Mouse (Mus musculus) intestine, embryonic 14.5 days (tissue): Measurements from ENCODE around the gene Vmn1r214. TPM values are rescaled to one million over a fixed set of nuclear protein-coding genes. Genes with fewer than 3 reads are reported as not detected.

Experiments used
- ATAC-seq: fragments of 200-750 bp; cut with Nextera tagmentation; replicated peaks from 2 replicates; pipeline ENCODE4 v1.8.0; 2017; ENCODE audit warnings: low read depth, moderate number of reproducible peaks, moderate TSS enrichment, moderate library complexity; ENCODE audit not compliant: low FRiP score, low TSS enrichment
- DNase-seq: peaks from one replicate; pipeline ENCODE4 v3.0.0-alpha.2; 2018; ENCODE audit warnings: low spot score
- H3K27ac ChIP-seq: fragments of 300-500 bp; sonication (generic); 2 replicates; pipeline ENCODE4 v1.5.1; 2014; ENCODE audit warnings: low read depth, mild to moderate bottlenecking, control low read depth
- H3K27me3 ChIP-seq: fragments of 300-500 bp; sonication (generic); replicated peaks from 2 replicates; pipeline ENCODE4 v1.6.1; 2014; ENCODE audit warnings: low read length, control low read depth; ENCODE audit not compliant: control insufficient read depth, insufficient read depth
- H3K36me3 ChIP-seq: fragments of 300-500 bp; sonication (generic); 2 replicates; pipeline ENCODE4 v1.6.1; 2014; ENCODE audit warnings: low read length, control low read depth; ENCODE audit not compliant: control insufficient read depth, insufficient read depth
- H3K4me1 ChIP-seq: fragments of 300-500 bp; sonication (generic); replicated peaks from 2 replicates; pipeline ENCODE4 v1.6.1; 2014; ENCODE audit warnings: low read length, control low read depth, mixed read lengths; ENCODE audit not compliant: control insufficient read depth, insufficient read depth
- H3K4me2 ChIP-seq: fragments of 300-500 bp; sonication (generic); 2 replicates; pipeline ENCODE4 v1.6.1; 2014; ENCODE audit warnings: low read length
- H3K4me3 ChIP-seq: fragments of 300-500 bp; sonication (generic); 2 replicates; pipeline ENCODE4 v1.5.1; 2014; ENCODE audit warnings: low read depth, low read length, control low read depth, mixed read lengths
- H3K9ac ChIP-seq: fragments of 300-500 bp; sonication (generic); 2 replicates; pipeline ENCODE4 v1.6.1; 2014; ENCODE audit warnings: mild to moderate bottlenecking, low read length
- H3K9me3 ChIP-seq: fragments of 300-500 bp; sonication (generic); 2 replicates; pipeline ENCODE4 v1.6.1; 2016; ENCODE audit warnings: low read length, control low read depth; ENCODE audit not compliant: control insufficient read depth
- WGBS: fragments of 180-500 bp; shearing (Covaris S2); extraction: QIAGEN DNeasy Blood & Tissue Kit; methylation state at CpG from one replicate; pipeline ENCODE4 v1.1.7; 2014; 5-methylcytosine and 5-hydroxymethylcytosine counted together
- polyA plus RNA-seq: library from polyadenylated mRNA; unstranded; fragments of >200 nt; fragmentation: Nextera tagmentation; extraction: Ambion mirVana; gene quantifications from 2 replicates; pipeline ENCODE4 v1.2.1, GENCODE M21; 2014

The Vmn1r214 gene
- polyA plus RNA-seq, 1 experiment from 2014 or later, result not detected

DNA sequence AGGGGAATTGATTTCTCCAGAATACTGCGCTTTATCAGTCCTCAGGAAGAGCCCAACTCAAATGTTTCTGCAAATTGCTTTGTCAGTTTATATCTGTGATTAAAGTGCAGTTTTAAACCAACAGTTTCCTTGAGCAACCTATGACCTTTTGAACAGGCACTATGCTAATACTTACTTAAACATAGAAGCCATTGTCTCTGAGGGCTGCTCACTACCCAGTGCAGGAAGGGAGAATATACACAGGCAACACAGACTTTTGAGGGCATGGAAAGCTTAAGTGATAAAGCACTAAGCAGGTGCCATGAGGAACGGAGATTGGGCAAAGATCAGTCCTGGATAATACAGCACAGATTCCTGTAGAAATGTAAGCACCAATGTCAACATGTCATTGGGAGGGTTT, 39.1 kb downstream of the Vmn1r214 start:
- no peak for ATAC-seq
- no peaks in the 10 kb centered on the region for H3K36me3 ChIP-seq
- 70% methylated on average over 2 of the region's 2 CpGs for WGBS

More for the DNA sequence above, 39.1 kb downstream of the Vmn1r214 start:
- no peaks in the 10 kb centered on the region for H3K4me1 ChIP-seq
- no peak overlapping the region for H3K27ac ChIP-seq
- H3K4me2 ChIP-seq, result no peak overlapping the region
- DNase-seq, result no peak
- no peak overlapping the region for H3K4me3 ChIP-seq
- H3K9ac ChIP-seq, result no peak overlapping the region
- no peaks in the 10 kb centered on the region for H3K9me3 ChIP-seq
- no peaks in the 10 kb centered on the region for H3K27me3 ChIP-seq

Other genes starting within 250 kb of the Vmn1r214 start
- not detected in 2 replicates for gene Vmn1r209, start 220.7 kb upstream of the Vmn1r214 start, polyA plus RNA-seq
- gene Vmn1r210, start 199.1 kb upstream of the Vmn1r214 start, polyA plus RNA-seq, result not detected in 2 replicates
- gene Vmn1r211, start 172.9 kb upstream of the Vmn1r214 start, polyA plus RNA-seq, result not detected in 2 replicates
- gene Vmn1r212, start 146.2 kb upstream of the Vmn1r214 start, polyA plus RNA-seq, result not detected in 2 replicates
- not detected in 2 replicates for gene Vmn1r213, start 22.8 kb upstream of the Vmn1r214 start, polyA plus RNA-seq
- not detected in 2 replicates for gene Vmn1r215, start 37.6 kb downstream of the Vmn1r214 start, polyA plus RNA-seq
- gene Vmn1r217, start 87.8 kb downstream of the Vmn1r214 start, polyA plus RNA-seq, result not detected in 2 replicates
- gene Vmn1r218, start 102.7 kb downstream of the Vmn1r214 start, polyA plus RNA-seq, result not detected in 2 replicates
- gene Vmn1r219, start 128.9 kb downstream of the Vmn1r214 start, polyA plus RNA-seq, result 0.03 TPM in 1 of 2 replicates, not detected in the other
- not detected in 2 replicates for gene Vmn1r220, start 157.6 kb downstream of the Vmn1r214 start, polyA plus RNA-seq
- not detected in 2 replicates for gene Vmn1r221, start 183.7 kb downstream of the Vmn1r214 start, polyA plus RNA-seq
- gene Vmn1r222, start 205.5 kb downstream of the Vmn1r214 start, polyA plus RNA-seq, result not detected in 2 replicates
- not detected in 2 replicates for gene Vmn1r223, start 216.7 kb downstream of the Vmn1r214 start, polyA plus RNA-seq